Mouse (Mus musculus) granulocyte monocyte progenitor cell, adult 5-6 weeks (primary cell): Measurements from ENCODE around the gene Zfp652. TPM values are rescaled to one million over a fixed set of nuclear protein-coding genes. Genes with fewer than 3 reads are reported as not detected.
"Not testable (repeated sequence)": the region's sequence is repeated elsewhere in the genome, so short reads cannot be mapped to it uniquely, and the experiment has no call there.

Source experiments
- ATAC-seq: replicated peaks from 2 replicates; pipeline ENCODE4 v1.8.0; 2016; ENCODE audit warnings: mild to moderate bottlenecking, moderate TSS enrichment, inconsistent platforms; ENCODE audit not compliant: poor library complexity, severe bottlenecking
- total RNA-seq, 2 experiments: library from RNA; stranded (forward) in 1 of 2; stranded (reverse) in 1 of 2; fragments of 200-712, 200-1000 nt in 1 of 2; fragments of >200 nt in 1 of 2; fragmentation: Nextera tagmentation in 1 of 2; gene quantifications; 2 replicates each; pipeline ENCODE4 v1.2.3; 2014 to 2017

Zfp652 gene
- total RNA-seq, 2 experiments from 2014 or later: 18.5 to 39.4 TPM

DNA sequence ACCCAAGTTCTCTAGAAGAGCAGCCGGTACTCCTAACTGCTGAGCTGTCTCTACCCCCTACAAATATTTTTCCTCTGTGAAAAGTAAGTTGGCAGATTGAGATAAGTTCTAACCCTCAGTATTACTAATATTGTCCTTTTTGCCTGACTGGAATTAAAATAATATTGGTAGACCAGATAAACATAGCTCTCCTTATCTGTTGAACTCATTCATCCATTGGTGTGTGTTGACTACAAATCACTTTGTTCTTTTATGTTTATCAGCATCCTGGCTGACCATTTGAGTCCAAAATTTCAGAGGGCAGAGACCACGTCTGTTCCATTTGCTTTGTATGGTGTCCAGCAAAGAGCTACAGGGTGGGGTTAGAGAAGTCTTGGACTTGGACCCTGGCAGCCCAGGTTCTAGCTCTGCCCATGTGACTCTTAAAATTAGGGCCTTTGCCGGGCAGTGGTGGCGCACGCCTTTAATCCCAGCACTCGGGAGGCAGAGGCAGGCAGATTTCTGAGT lies 2.9 kb upstream of the Zfp652 start:
- ATAC-seq: no peak

DNA sequence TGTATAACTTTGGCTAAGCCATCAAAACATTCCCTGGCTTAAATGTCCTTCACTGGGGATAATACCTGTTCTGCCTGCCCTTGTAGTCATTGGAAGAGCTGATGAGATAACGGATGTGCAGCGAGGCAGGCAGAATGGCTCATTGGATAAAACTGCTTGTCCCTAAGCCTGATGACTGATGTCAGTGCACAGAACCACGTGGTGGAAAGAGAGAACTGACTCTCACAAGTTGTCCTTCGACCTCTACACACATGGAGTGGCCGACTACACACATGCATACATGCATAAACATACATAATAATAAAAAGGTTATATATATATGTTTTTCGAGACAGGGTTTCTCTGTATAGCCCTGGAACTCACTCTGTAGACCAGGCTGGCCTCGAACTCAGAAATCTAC lies 2.0 kb upstream of the Zfp652 start:
- no peak for ATAC-seq

DNA sequence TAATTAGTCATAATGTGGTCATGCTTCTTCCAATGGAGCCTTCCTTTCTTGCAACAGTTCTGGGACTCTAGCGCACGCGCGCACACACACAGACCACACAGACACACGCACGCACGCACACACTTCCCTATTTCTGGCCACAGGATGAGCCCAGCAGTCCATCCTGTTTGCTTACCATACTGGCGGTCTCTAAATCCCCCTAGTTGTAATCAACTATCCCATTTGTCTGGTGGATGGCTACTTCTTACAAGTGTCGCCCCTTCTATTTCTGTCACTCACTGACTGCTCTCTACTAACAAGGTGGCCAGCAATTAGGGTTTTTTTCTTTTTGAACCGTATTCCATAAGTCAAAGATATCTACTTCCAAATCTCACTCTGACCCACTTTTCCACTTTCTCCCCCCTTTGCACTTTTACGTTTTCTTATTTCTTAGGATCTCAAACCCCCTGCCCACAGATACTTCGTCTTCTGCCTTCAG lies 349 bp upstream of the Zfp652 start:
- ATAC-seq: peak; percentile 81

DNA sequence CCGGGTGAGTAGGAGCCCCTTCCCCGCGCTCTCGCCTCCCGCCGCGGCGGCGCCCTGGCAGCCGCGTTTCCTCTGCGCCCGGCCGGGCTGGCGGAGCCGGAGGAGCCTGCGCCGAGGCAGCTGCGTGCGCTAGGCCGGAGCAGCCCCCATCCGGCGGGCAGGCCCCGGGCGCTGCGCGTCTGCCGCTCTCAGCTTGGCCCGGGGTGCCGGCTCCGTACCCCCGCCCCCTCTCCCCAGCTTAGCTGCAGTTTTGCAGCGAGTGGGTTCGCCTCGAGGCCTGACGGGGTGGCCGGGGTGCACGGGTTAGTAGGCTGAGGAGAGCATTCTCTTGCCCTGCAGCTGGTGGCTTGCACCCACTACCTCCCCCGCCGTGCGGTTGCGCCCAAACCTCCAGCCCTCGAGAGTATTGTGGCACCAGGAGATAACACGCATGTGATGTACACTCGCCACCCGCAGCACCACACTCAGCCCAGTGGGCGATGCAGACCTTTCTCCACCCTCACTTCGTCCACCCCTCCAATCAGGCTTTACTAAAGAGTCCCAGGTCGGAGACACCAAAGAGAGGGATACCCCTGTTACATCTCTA lies 845 bp downstream of the Zfp652 start:
- peak; percentile 26 for ATAC-seq

DNA sequence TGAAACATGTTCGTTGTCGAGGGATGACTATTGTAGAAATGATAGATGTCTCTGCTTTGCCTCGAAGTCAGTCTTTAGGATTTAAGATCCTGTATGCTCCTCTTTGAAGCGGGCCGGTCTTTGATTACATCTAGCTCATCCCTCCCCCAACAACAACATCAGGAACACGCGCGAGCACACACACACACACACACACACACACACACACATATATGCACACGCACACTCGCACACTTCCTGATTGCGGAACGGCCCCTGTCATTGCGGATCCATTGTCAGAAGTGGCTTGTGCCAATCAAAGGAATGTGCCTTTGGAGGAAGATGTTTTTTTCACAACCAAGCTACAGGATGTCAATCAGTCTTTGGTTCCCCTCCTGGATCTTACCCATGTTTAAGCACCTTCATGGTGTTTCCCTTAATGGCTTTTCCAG lies 1.4 kb downstream of the Zfp652 start:
- peak; percentile 55 for ATAC-seq

DNA sequence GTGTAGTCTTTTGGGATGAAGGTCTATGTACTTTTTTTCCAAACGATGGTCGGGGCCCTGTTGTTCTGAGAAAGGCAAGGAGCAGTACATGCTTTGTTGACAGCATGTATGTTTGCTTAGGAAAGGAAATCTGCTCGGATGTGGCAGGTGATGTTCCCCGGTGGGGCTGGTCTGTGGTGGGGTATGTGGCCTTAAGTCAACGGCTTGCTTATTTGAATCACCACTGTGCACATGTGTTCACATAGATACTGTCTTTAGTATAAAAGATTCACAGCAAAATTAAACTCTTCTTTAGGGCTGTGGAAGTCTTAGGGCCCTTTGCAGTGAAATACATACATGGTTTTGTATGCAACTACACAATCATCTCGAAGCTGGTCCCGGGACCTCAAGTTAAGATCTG lies 1.9 kb downstream of the Zfp652 start:
- no peak for ATAC-seq

DNA sequence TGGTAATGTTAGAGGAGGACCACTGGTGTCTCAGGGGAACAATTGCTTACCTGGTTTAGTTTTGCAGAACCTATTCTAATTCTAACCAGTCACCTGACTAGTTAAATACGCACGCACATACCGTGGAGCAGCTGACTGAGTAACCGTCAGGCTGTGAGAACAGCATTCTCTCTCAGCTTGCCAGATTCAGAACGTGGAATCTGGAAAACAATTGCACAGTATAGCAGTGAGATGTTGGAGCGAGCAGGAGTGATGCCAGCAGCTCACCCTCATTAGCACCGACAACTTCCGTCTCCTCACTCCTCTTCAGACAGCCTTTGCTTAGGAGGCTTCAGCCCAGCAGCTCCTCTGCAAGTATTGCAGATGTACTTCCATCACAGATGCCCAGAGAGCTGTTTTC lies 3.7 kb downstream of the Zfp652 start:
- ATAC-seq: no peak

DNA sequence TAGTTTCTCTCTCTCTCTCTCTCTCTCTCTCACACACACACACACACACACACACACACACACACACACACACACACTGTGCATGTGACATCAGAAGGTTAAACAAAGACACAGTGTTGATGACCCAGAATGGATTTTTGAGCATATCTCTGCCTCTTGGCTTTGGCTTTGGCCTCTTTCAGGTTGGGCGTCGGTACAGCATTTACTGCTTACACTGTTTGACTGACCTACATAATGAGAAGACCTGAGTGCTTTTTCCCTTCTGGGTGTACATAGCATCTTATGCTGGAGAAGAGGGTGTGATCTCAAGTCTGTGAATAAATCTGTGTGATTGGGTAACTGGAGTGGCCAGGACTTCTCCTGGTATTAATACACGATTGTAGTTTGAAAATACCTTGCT lies 6.9 kb downstream of the Zfp652 start:
- ATAC-seq: no peak

DNA sequence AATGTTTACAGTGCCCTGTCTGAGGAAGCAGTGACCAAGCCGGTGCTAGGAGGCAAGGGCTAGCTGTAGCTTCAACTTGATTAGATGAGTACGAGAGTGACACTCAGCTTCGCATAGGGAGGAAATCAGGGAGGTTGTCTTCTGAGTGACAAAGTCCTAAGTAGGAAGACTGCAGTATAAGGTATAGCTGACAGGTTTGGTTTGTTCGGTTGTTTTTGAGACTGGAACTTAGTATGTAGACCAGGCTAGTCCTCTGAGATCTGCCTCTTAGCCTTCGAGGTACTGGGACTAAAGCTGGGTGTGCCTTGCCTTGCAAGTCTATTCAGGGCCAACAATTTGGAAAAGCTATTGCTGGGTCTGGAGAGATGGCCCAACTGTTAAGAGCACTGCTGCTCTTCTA lies 10.8 kb downstream of the Zfp652 start, which contains the start of gene B130006D01Rik:
B130006D01Rik (plus strand) TSS at position 301 of the 400 bp plus-strand sequence.
- ATAC-seq: no peak

DNA sequence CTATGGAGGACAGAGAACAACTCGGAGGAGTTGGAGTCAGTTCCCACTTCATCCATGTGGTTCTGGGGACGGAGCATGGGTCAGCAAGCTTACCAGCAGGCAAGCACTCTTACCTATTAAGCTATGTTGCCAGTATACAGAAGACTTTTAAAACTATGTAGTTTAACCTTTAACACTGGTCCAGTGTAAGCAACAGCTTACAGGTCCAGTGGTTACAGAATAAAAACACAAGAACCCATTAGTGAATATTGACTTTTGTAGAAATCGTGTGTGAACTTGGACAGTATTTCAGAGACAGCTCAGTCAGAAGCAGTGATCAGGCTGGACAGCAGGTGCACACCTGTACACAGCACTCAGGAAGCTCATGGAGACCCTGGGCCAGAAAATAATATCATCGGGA lies 12.0 kb downstream of the Zfp652 start:
- ATAC-seq: no peak

DNA sequence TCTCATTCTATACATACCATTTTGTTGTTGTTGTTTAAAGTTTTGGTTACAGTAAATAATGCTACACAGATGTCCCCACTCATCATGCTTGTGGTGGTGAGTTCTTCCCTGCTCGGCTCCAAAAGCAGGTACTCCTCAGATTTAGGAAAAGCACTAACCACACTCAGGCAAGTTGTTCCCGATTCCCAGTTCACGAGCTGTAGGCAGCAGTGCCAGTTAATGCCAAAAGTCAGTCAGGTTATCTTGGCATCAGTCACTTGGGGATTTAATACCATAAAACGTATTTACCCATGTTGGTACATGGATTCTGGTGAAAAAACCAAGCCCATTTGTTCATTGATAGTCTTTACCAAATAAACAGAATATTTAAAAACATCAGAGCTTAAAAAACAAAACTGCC lies 13.7 kb downstream of the Zfp652 start:
- no peak for ATAC-seq

DNA sequence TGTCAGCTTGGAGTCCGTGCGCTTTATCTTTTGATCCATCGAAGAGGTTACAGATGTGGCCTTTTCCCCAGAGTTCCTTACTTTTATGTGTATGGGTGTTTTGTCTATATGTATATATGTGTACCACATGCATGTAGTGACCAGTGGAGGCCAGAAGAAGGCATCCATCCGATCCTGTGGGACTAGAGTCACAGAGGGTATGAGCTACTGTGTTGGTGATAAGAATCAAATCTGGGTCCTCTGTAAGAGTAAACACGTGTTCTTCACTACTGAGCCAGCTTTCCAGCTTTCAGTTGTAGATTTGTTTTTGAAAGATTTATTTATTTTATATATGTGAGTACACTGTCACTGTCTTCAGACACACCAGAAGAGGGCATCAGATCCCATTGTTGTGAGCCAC lies 15.5 kb downstream of the Zfp652 start:
- ATAC-seq: no peak

DNA sequence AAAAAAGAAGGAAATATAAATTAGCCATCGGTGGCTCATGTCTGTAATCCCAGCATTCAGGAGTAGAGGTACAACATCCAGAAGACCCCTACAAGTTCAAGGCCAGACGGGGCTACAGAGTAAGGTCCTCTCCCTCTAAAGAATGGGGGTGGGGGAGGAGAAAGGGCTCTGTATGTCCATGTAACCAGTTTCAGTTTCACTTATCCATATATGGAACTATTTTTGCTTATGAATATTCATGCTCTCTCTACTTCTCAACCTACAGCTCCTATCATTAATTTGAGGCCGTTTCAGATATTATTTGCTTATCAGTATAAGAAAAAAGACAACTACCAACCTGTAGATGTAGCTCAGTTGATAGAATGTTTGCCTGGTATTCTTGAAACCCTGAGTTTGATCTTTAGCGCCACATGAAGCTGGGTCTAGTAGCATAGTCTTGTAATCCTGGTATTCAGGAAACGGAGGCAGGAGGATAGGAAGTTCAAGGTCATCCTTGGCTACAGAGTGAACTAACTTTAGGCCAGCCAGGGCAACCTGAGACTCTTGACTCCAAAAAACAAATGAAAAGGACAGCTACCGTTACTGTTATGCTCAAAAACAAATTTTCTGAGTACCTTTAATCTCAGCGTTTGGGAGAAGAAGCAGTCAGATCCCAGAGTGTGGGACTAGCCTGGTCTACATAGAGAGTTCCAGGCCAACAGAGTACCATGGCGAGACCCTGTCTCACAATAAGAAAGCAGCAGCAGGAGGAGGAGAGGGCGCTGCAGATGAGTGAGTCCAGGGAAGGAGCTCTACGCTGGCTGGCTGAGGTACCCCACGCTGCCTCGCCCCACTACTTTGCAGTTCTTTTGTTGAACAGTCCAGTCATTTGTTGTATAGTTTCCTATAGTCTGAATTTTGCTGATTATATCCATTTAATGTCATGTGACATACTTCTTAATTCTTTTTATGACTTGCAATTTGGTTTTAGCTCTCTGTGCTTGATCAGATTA lies 16.7 kb downstream of the Zfp652 start:
- ATAC-seq: peak; percentile 74

DNA sequence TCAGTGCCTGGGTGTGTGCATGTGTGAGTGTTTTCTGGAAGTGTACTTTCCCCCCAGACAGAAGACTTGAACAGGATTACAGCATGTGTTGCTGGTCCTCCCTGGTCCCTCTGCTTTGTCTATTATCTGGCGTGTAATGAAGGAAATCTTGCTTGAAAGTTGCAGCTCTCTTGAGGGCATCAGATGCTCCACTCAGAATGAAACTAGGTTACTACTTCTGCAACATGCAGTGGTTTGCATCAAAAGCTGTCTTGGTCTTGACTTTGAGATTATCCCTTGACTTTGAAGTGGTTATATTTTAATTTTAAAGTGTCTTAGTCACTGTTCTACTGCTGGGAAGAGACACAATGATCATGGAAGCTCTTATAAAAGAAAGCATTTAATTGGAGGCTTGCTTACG lies 22.0 kb downstream of the Zfp652 start:
- ATAC-seq: no peak

DNA sequence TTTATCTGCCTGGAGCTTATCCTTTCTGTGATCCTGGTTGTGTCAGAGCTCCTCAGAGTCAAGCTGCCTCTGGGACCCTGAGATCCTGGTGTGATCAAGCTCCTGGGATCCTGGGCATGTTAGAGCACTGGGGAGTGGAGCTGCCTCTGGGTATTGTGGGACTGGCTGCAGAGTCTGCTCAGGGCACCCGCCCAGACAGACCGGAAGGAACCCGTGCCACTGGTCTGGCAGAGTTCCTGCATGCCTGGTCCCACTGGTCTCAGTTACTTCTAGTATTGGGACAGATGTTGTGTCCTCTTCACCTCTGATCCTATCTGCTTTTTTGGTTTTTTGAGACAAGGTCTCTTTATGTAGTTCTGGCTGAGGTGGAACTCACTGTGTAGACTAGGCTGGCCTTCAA lies 25.3 kb downstream of the Zfp652 start:
- ATAC-seq: peak; percentile 48; the same call in 1 of the 2 replicates

DNA sequence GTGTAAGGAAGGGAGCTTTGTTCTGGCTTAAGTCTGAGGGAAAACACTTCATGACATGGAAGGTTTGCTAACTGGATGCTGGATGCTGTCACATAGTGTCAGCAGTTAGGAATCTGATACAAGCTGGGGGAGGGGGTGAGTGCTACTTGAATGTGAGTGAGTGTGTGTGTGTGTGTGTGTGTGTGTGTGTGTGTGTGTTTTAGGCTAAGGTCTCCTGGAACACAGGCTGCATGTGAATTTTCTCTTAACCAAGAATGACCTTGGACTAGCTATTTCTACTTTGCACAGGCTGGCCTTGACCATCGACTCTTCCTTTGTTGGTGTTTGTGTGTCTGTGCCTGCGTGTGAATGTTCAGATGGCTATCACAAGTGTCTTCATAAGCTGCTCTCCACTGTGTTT lies 32.0 kb downstream of the Zfp652 start:
- no peak for ATAC-seq

DNA sequence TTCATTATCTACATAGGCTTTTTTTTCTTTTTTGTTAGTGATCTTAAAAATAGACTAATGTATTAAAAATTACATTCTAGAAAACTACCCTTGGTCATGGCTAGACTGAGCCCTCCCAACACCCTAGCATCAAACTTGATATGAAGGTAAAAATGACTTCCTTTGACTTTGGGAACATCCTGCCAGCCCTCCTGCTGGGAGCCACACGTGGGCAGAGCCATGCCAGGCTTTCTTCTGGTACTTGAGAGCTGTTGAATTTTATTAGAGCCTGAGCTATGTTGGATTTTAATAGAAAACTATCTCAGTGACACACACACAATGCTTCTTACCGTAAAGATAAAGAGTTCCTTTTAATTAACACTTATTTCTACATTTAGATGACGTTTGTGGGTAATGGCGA lies 34.3 kb downstream of the Zfp652 start:
- no peak for ATAC-seq

DNA sequence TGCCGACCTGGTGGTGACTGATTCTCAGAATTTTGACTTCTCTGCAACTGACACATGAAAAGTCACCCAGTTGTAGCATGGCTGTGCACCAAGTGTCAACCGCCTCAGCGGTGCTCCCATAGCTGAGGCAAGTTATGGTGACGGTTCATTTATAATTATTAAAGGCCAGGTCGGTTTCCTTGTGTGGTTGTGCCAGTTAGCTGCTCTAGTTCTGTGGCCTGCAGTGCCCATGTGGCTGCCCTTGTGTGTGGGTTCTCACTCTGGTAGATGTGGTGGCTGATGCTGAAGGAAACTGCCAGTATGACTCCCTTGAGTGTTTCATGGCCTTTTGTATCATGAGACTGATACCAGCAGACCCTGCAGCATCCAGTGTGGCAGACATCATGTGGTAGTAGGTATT lies 35.9 kb downstream of the Zfp652 start:
- no peak for ATAC-seq

DNA sequence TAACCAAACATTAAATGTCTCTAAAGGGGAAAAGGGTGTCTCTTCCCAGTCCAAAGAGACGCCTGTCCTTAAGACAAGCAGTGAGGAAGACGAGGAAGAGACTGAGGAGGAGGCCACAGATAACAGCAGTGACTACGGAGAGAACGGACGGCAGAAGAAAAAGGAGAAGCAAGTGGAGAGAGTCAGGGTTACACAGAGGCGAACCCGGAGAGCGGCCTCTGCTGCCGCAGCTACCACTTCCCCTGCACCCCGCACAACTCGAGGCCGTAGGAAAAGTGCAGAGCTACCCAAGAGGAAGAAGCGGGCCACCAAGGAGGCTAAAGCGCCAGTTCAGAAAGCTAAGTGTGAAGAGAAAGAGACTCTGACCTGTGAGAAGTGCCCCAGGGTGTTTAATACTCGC lies 37.1 kb downstream of the Zfp652 start:
- ATAC-seq: peak; percentile 83

DNA sequence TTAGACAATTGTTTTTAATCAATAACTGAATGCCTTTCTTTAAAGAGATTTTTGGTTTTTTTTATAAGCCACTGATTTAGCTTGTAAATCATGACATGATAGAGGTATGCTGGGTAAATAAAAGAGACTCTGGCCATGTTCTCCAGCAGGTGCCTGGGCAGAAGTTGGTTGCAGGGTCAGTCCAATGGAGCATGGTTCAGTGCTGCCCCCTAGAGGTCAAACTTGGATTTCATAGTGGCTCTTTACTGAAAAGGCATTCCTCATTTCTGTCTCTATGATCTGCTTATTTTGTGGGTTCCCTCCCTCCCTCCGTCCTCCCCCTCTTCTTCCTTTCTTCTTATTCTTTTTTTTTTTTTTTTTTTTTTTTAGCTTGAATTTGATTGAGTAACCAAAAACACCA lies 38.5 kb downstream of the Zfp652 start:
- ATAC-seq: peak; percentile 71

DNA sequence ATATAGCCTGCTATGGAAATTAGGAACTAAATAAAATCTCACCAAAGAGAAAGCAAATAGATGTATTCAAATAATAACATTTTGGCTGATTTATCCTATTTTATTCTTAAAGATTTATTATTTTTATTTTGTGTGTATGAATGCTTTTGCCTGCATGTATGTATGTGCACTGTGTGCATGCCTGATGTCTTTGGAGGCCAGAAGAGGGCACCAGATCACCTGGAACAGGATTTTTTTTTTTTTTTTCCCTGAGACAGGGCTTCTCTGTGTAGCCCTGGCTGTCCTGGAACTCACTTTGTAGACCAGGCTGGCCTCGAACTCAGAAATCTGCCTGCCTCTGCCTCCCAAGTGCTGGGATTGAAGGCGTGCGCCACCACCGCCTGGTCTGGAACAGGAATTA lies 42.7 kb downstream of the Zfp652 start:
- ATAC-seq: not testable (repeated sequence)
